Mouse (Mus musculus) neural tube, embryonic 14.5 days (tissue): ENCODE results near the gene C130032M10Rik. TPM values are rescaled to one million over a fixed set of nuclear protein-coding genes. Genes with fewer than 3 reads are reported as not detected.

Source experiments
- ATAC-seq: fragments of 200-750 bp; cut with Nextera tagmentation; 2 replicates; pipeline ENCODE4 v1.8.0; 2017; ENCODE audit warnings: low read depth, mild to moderate bottlenecking, moderate TSS enrichment, moderate library complexity
- H3K27ac ChIP-seq: fragments of 300-500 bp; sonication (generic); 2 replicates; pipeline ENCODE4 v1.5.1; 2014; ENCODE audit warnings: low read depth, mild to moderate bottlenecking, control low read depth, low read length, moderate library complexity, mixed read lengths
- H3K27me3 ChIP-seq: fragments of 300-500 bp; sonication (generic); 2 replicates; pipeline ENCODE4 v1.6.1; 2014; ENCODE audit warnings: low read length; ENCODE audit not compliant: control insufficient read depth, insufficient read depth
- H3K36me3 ChIP-seq: fragments of 300-500 bp; sonication (generic); 2 replicates; pipeline ENCODE4 v1.6.1; 2014; ENCODE audit warnings: low read length, mixed read lengths; ENCODE audit not compliant: control insufficient read depth, insufficient read depth
- H3K4me1 ChIP-seq: fragments of 300-500 bp; sonication (generic); 2 replicates; pipeline ENCODE4 v1.6.1; 2014; ENCODE audit warnings: low read length; ENCODE audit not compliant: control insufficient read depth, insufficient read depth
- H3K4me2 ChIP-seq: fragments of 300-500 bp; sonication (generic); 2 replicates; pipeline ENCODE4 v1.6.1; 2014; ENCODE audit warnings: mild to moderate bottlenecking, low read depth, low read length, control low read depth
- H3K4me3 ChIP-seq: fragments of 300-500 bp; sonication (generic); 2 replicates; pipeline ENCODE4 v1.5.1; 2014; ENCODE audit warnings: low read depth, low read length, control low read depth, mixed read lengths
- H3K9ac ChIP-seq: fragments of 300-500 bp; sonication (generic); replicated peaks from 2 replicates; pipeline ENCODE4 v1.6.1; 2014; ENCODE audit warnings: low read depth, mild to moderate bottlenecking, control low read depth, low read length, mixed read lengths
- H3K9me3 ChIP-seq: fragments of 300-500 bp; sonication (generic); 2 replicates; pipeline ENCODE4 v1.6.1; 2016; ENCODE audit warnings: low read length; ENCODE audit not compliant: control insufficient read depth
- WGBS: fragments of 180-500 bp; shearing (Covaris S2); extraction: QIAGEN DNeasy Blood & Tissue Kit; methylation state at CpG from one replicate; pipeline ENCODE4 v1.1.7; 2014; 5-methylcytosine and 5-hydroxymethylcytosine counted together
- polyA plus RNA-seq: library from polyadenylated mRNA; unstranded; fragments of >200 nt; fragmentation: Nextera tagmentation; extraction: Ambion mirVana; gene quantifications from 2 replicates; pipeline ENCODE4 v1.2.1, GENCODE M21; 2014

The C130032M10Rik gene
- polyA plus RNA-seq, 1 experiment from 2014 or later: not detected

GRCm38 (mm10) chr9:114536628-114537027 lies 21.1 kb downstream of the C130032M10Rik start:
- H3K4me3 ChIP-seq: no peak overlapping the region
- H3K9ac ChIP-seq: no peak overlapping the region
- no peak overlapping the region for H3K27ac ChIP-seq
- no peak for ATAC-seq
- WGBS: 20% methylated on average over 2 of the region's 2 CpGs
- H3K36me3 ChIP-seq: no peaks in the 10 kb centered on the region
- H3K4me2 ChIP-seq: no peak overlapping the region
- H3K9me3 ChIP-seq: no peaks in the 10 kb centered on the region
- no peaks in the 10 kb centered on the region for H3K4me1 ChIP-seq
- H3K27me3 ChIP-seq: no peaks in the 10 kb centered on the region

GRCm38 (mm10) chr9:114538996-114539563 lies 23.6 kb downstream of the C130032M10Rik start:
- Histone ChIP-seq H3K27ac (no peak overlapping the region), H3K9ac (no peak overlapping the region), H3K36me3 (no peaks in the 10 kb centered on the region), H3K4me1 (0 out of 2 replicates have a peak, but pooled peaks cover under 1% of the 10 kb centered on the region), H3K9me3 (no peaks in the 10 kb centered on the region), H3K4me3 (no peak overlapping the region), H3K4me2 (no peak overlapping the region), H3K27me3 (no peaks in the 10 kb centered on the region)
- WGBS: 58% methylated on average over 7 of the region's 7 CpGs
- no peak for ATAC-seq

GRCm38 (mm10) chr9:114541279-114541741 lies 25.8 kb downstream of the C130032M10Rik start:
- no peak overlapping the region for H3K4me3 ChIP-seq
- H3K27me3 ChIP-seq: no peaks in the 10 kb centered on the region
- WGBS: 64% methylated on average over 1 of the region's 1 CpGs
- no peak overlapping the region for H3K27ac ChIP-seq
- 0 out of 2 replicates have a peak, but pooled peaks cover 6% of the 10 kb centered on the region for H3K4me1 ChIP-seq
- H3K9me3 ChIP-seq: no peaks in the 10 kb centered on the region
- ATAC-seq: no peak
- no peak overlapping the region for H3K4me2 ChIP-seq
- H3K36me3 ChIP-seq: no peaks in the 10 kb centered on the region
- H3K9ac ChIP-seq: no peak overlapping the region

- ATAC-seq: peak; percentile 57; the same call in 1 of the 2 replicates
- WGBS: 32% methylated on average over 16 of the region's 17 CpGs
- H3K36me3 ChIP-seq: no peaks in the 10 kb centered on the region
- no peak overlapping the region for H3K4me3 ChIP-seq
- no peaks in the 10 kb centered on the region for H3K27me3 ChIP-seq
- 0 out of 2 replicates have a peak overlapping the region, but pooled peaks have one; percentile 11 for H3K9ac ChIP-seq
- H3K27ac ChIP-seq: no peak overlapping the region
- peaks cover 10% of the 10 kb centered on the region; the same call in 1 of the 2 replicates for H3K4me1 ChIP-seq
- peak overlapping the region; percentile 4; the same call in 1 of the 2 replicates for H3K4me2 ChIP-seq
- no peaks in the 10 kb centered on the region for H3K9me3 ChIP-seq
These were observed 28.6 kb downstream of the C130032M10Rik start for GRCm38 (mm10) chr9:114543882-114544753.

GRCm38 (mm10) chr9:114544754-114545393 lies 29.4 kb downstream of the C130032M10Rik start:
- ATAC-seq: no peak

GRCm38 (mm10) chr9:114546765-114547164 lies 31.3 kb downstream of the C130032M10Rik start:
- Histone ChIP-seq H3K4me1 (peaks cover 10% of the 10 kb centered on the region; the same call in 1 of the 2 replicates), H3K9me3 (no peaks in the 10 kb centered on the region), H3K27me3 (no peaks in the 10 kb centered on the region), H3K4me3 (no peak overlapping the region), H3K4me2 (no peak overlapping the region), H3K36me3 (no peaks in the 10 kb centered on the region), H3K9ac (no peak overlapping the region), H3K27ac (no peak overlapping the region)
- no peak for ATAC-seq
- 59% methylated on average over 12 of the region's 12 CpGs for WGBS

More at GRCm38 (mm10) chr9:114544754-114545393, 29.4 kb downstream of the C130032M10Rik start:
- peaks cover 10% of the 10 kb centered on the region; the same call in 1 of the 2 replicates for H3K4me1 ChIP-seq
- no peaks in the 10 kb centered on the region for H3K9me3 ChIP-seq
- WGBS: 34% methylated on average over 9 of the region's 9 CpGs
- H3K36me3 ChIP-seq: no peaks in the 10 kb centered on the region
- peak overlapping the region; percentile 4; the same call in 1 of the 2 replicates for H3K4me2 ChIP-seq
- H3K27me3 ChIP-seq: no peaks in the 10 kb centered on the region
- H3K9ac ChIP-seq: no peak overlapping the region
- no peak overlapping the region for H3K27ac ChIP-seq
- H3K4me3 ChIP-seq: no peak overlapping the region

- H3K27ac ChIP-seq: no peak overlapping the region
- 27% methylated on average over 6 of the region's 6 CpGs for WGBS
- H3K4me3 ChIP-seq: no peak overlapping the region
- H3K36me3 ChIP-seq: no peaks in the 10 kb centered on the region
- H3K4me1 ChIP-seq: peaks cover 10% of the 10 kb centered on the region; the same call in 1 of the 2 replicates
- no peaks in the 10 kb centered on the region for H3K9me3 ChIP-seq
- no peak overlapping the region for H3K9ac ChIP-seq
- H3K4me2 ChIP-seq: no peak overlapping the region
- no peaks in the 10 kb centered on the region for H3K27me3 ChIP-seq
- no peak for ATAC-seq
These were observed 32.2 kb downstream of the C130032M10Rik start for GRCm38 (mm10) chr9:114547643-114548077.

- no peak overlapping the region for H3K27ac ChIP-seq
- no peaks in the 10 kb centered on the region for H3K36me3 ChIP-seq
- H3K27me3 ChIP-seq: no peaks in the 10 kb centered on the region
- no peaks in the 10 kb centered on the region for H3K9me3 ChIP-seq
- ATAC-seq: no peak
- H3K4me2 ChIP-seq: no peak overlapping the region
- H3K9ac ChIP-seq: no peak overlapping the region
- H3K4me3 ChIP-seq: no peak overlapping the region
- WGBS: 31% methylated on average over 4 of the region's 4 CpGs
- peaks cover 10% of the 10 kb centered on the region; the same call in 1 of the 2 replicates for H3K4me1 ChIP-seq
These were observed 33.0 kb downstream of the C130032M10Rik start for GRCm38 (mm10) chr9:114548496-114548895.
